Mouse (Mus musculus): ENCODE measurements around the gene Use1. TPM values are rescaled to one million over a fixed set of nuclear protein-coding genes. Genes with fewer than 3 reads are reported as not detected.

Use1 gene
- total and polyA plus RNA-seq, 3 experiments = 107 to 117 TPM; not detected in 1

DNA sequence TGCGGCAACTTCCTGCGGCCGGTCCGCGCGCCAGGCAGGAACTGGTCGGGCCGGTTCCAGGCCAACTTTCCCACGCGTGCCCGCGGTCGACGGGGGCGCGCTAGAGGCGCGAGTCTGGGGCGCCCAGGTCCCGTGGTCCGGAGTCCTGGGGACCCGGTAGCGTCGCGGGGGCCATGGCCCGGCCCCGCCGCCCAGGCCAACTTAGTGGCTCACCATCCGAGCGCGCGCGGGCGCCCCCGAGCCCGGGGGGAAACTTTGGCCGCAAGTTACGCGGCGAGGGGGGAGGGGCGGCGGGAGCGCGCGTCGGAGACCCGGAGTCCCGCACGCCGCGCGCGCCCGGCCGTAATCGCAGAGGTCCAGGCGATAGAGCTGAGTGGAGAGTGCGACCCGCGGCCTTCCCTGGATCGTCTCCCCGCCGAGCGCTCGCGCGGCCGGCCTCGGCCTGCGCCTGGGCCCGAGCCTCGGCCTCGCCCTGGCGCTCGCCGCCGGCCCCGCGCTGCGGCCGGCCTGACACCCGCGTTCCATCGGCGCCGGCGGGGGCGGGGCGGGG, 14.8 kb downstream of the Use1 start, which contains the start of gene Nr2f6:
Gene Nr2f6 (minus strand): TSS at position 540 of the 550 bp plus-strand sequence.
- Histone ChIP-seq H3K4me1 (ENCODE audit: control insufficient read depth in 1 of 2, insufficient read depth in 2 of 2, low read length in 2 of 2) (peaks cover 0 to 8% of the 10 kb centered on the region in 2 experiments; a peak in 2 of 4 replicates), H3K4me3 (ENCODE audit: control insufficient read depth in 1 of 2, insufficient read depth in 1 of 2, low read depth in 2 of 2, low read length in 2 of 2) (peak within 1 kb of the TSS; percentile 84 to 91), H3K36me3 (ENCODE audit: control insufficient read depth in 1 of 2, insufficient read depth in 2 of 2, low read length in 2 of 2) (no peaks in the 10 kb centered on the region; a peak in 1 of 4 replicates), H3K27ac (ENCODE audit: control insufficient read depth, low read depth, low read length) (peak within 1 kb of the TSS; percentile 40), H3K9ac (ENCODE audit: control insufficient read depth, low read depth, low read length, poor library complexity, severe bottlenecking) (peak within 1 kb of the TSS; percentile 95), H3K9me3 (replicated peaks; ENCODE audit: insufficient read depth, low read length) (no peaks in the 10 kb centered on the region), H3K27me3 (ENCODE audit: control insufficient read depth in 1 of 2, insufficient read depth in 2 of 2, low read length in 2 of 2) (no peaks in the 10 kb centered on the region), H3K79me2 (ENCODE audit: control insufficient read depth, insufficient read depth, low read length, poor library complexity) (peaks cover 10% of the 10 kb centered on the region)
- TF ChIP-seq MXI1 (IDR thresholded peaks at IDR 0.05; ENCODE audit: low read depth, low read length) (peak; percentile 24; the same call in 1 of the 2 replicates), ZNF384 (IDR thresholded peaks at IDR 0.05; ENCODE audit: low read depth, low read length) (no peak), UBTF (IDR thresholded peaks at IDR 0.05; ENCODE audit: borderline replicate concordance, insufficient read depth, low read depth, low read length) (peak; percentile 97), USF1 (IDR thresholded peaks at IDR 0.05; ENCODE audit: low read depth, low read length) (no peak), POLR2A (IDR thresholded peaks at IDR 0.05; ENCODE audit: control insufficient read depth in 1 of 2, insufficient read depth in 1 of 2, low read depth in 1 of 2, low read length in 2 of 2, poor library complexity in 1 of 2) (peak in 1 of 2 experiments; percentile 25; a peak in 1 of 4 replicates), SIN3A (IDR thresholded peaks at IDR 0.05; ENCODE audit: low read length) (peak; percentile 46; the same call in 1 of the 2 replicates)
- DNase-seq (ENCODE audit: low read depth, low spot score) = peak; percentile 61

DNA sequence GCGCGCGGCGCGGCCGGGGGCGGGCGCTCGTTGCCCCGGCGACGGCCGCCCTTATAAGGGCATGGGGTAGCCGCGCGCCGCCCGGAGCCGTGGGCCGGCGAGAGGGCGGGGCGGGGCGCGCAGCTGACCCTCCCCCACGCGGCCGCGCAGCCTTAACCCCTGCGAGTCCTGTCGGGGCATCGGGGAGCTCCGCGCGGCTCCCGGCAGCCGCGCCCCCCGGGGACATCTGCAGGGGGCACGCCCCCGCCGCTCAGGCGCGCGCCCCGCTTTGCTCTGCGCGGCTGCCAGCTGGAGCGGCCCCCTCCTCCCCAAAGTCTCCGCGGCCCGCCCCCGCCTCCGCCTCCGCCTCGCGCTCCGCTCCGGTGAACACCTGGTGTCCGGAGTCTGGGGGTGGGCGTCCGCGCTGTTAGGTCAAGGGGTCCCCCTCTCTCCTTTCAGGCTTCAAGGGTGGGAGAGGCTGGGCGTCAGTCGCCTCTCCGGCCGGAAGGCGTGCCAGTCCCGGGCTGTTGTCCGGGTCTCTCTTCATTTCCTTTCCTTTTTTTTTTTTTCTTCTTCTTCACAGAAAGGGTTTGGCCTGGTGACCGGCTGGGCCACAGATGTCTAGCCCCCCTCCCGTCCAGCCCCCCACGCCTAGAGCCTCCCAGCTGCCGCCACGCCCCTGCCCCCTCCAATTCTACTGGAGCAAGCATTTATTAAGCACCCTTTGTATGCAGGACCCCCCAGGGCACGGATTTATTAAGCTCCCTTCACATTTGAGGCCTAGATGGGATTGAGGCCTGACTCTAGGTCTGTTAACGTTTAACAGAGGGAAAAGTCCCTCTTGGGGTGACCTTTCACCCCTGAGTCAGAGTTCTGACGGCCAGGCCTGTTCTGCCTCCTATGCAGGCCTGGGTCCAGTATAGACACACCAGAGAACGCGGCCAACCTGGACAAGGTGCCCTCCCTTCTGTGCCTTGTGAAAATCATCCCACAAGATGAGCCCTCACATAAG, 15.6 kb downstream of the Use1 start:
- H3K9me3 ChIP-seq (replicated peaks; ENCODE audit: insufficient read depth, low read length) = no peaks in the 10 kb centered on the region
- H3K4me1 ChIP-seq (ENCODE audit: control insufficient read depth in 1 of 2, insufficient read depth in 2 of 2, low read length in 2 of 2) = peaks cover 0 to 8% of the 10 kb centered on the region in 2 experiments; a peak in 2 of 4 replicates
- peaks cover 10% of the 10 kb centered on the region for H3K79me2 ChIP-seq (ENCODE audit: control insufficient read depth, insufficient read depth, low read length, poor library complexity)
- H3K27ac ChIP-seq (ENCODE audit: control insufficient read depth, low read depth, low read length) = no peak overlapping the region
- peak; percentile 80 for DNase-seq (ENCODE audit: low read depth, low spot score)
- H3K27me3 ChIP-seq (ENCODE audit: control insufficient read depth in 1 of 2, insufficient read depth in 2 of 2, low read length in 2 of 2) = no peaks in the 10 kb centered on the region
- peak overlapping the region; percentile 76 for H3K9ac ChIP-seq (ENCODE audit: control insufficient read depth, low read depth, low read length, poor library complexity, severe bottlenecking)
- H3K36me3 ChIP-seq (ENCODE audit: control insufficient read depth in 1 of 2, insufficient read depth in 2 of 2, low read length in 2 of 2) = no peaks in the 10 kb centered on the region; a peak in 1 of 4 replicates
- H3K4me3 ChIP-seq (ENCODE audit: control insufficient read depth in 1 of 2, insufficient read depth in 1 of 2, low read depth in 2 of 2, low read length in 2 of 2) = peak overlapping the region; percentile 69 to 91
- no peak for TF ChIP-seq TAL1 (IDR thresholded peaks at IDR 0.05; ENCODE audit: low read length)
- no peak for TF ChIP-seq UBTF (IDR thresholded peaks at IDR 0.05; ENCODE audit: borderline replicate concordance, insufficient read depth, low read depth, low read length)
- TF ChIP-seq MAX (IDR thresholded peaks at IDR 0.05; ENCODE audit: low read length) = no peak
- TF ChIP-seq TCF12 (IDR thresholded peaks at IDR 0.05; ENCODE audit: low read depth, low read length) = no peak
- TF ChIP-seq POLR2AphosphoS2 (IDR thresholded peaks at IDR 0.05; ENCODE audit: low read length) = no peak
- TF ChIP-seq CHD1 (IDR thresholded peaks at IDR 0.05; ENCODE audit: low read depth, low read length) = no peak
- TF ChIP-seq SIN3A (IDR thresholded peaks at IDR 0.05; ENCODE audit: low read length) = peak; percentile 26; the same call in 1 of the 2 replicates
- no peak for TF ChIP-seq MYB (IDR thresholded peaks at IDR 0.05; ENCODE audit: low read depth, low read length)
- no peak for TF ChIP-seq MYC (IDR thresholded peaks at IDR 0.05; ENCODE audit: low read depth, low read length)
- no peak for TF ChIP-seq CHD2 (IDR thresholded peaks at IDR 0.05; ENCODE audit: low read length)
- no peak for TF ChIP-seq MEF2A (IDR thresholded peaks at IDR 0.05; ENCODE audit: extremely low read depth, insufficient replicate concordance, low read depth, low read length, poor library complexity, severe bottlenecking)
- TF ChIP-seq GABPA (IDR thresholded peaks at IDR 0.05; ENCODE audit: low read depth, low read length) = no peak
- TF ChIP-seq ZNF384 (IDR thresholded peaks at IDR 0.05; ENCODE audit: low read depth, low read length) = 0 out of 2 replicates have a peak, but pooled peaks have one; percentile 21
- no peak for TF ChIP-seq E2F4 (IDR thresholded peaks at IDR 0.05; ENCODE audit: borderline replicate concordance, low read depth, low read length)
- peak; percentile 40; the same call in 1 of the 2 replicates for TF ChIP-seq NRF1 (IDR thresholded peaks at IDR 0.05; ENCODE audit: insufficient read depth, low read depth, low read length, poor library complexity, severe bottlenecking)
- TF ChIP-seq ELF1 (IDR thresholded peaks at IDR 0.05; ENCODE audit: low read depth, low read length) = no peak; the same call in 1 of the 2 replicates
- no peak for TF ChIP-seq BHLHE40 (IDR thresholded peaks at IDR 0.05; ENCODE audit: borderline replicate concordance, low read depth, low read length)
- TF ChIP-seq ETS1 (IDR thresholded peaks at IDR 0.05; ENCODE audit: low read depth, low read length) = no peak
- TF ChIP-seq USF1 (IDR thresholded peaks at IDR 0.05; ENCODE audit: low read depth, low read length) = no peak
- TF ChIP-seq USF2 (IDR thresholded peaks at IDR 0.05; ENCODE audit: borderline replicate concordance in 1 of 2, insufficient read depth in 1 of 2, low read depth in 1 of 2, low read length in 2 of 2) = no peak
- peak; percentile 19; the same call in 1 of the 2 replicates for TF ChIP-seq MXI1 (IDR thresholded peaks at IDR 0.05; ENCODE audit: low read depth, low read length)
- TF ChIP-seq POLR2A (IDR thresholded peaks at IDR 0.05; ENCODE audit: control insufficient read depth in 1 of 2, insufficient read depth in 1 of 2, low read depth in 1 of 2, low read length in 2 of 2, poor library complexity in 1 of 2) = no peak
- no peak for TF ChIP-seq EP300 (IDR thresholded peaks at IDR 0.05; ENCODE audit: low read depth in 1 of 2, low read length in 2 of 2)
- TF ChIP-seq RAD21 (IDR thresholded peaks at IDR 0.05; ENCODE audit: low read depth, low read length) = no peak
- TF ChIP-seq ZKSCAN1 (IDR thresholded peaks at IDR 0.05; ENCODE audit: low read depth, low read length) = no peak

Measured in MEL (cell line).